Mouse (Mus musculus): ENCODE results near the gene Cenpu. TPM values are rescaled to one million over a fixed set of nuclear protein-coding genes. Genes with fewer than 3 reads are reported as not detected.
A peak's percentile ranks its signal among the peaks of the same experiment; 100 is the strongest.

Gene Cenpu
- polyA plus RNA-seq, 1 experiment: 20.9 TPM

- TF ChIP-seq GATA1 (IDR thresholded peaks at IDR 0.05; ENCODE audit: low read length): no peak
Observed at GRCm38 (mm10) chr8:46573446-46573845, 21.6 kb downstream of the Cenpu start.

- no peak for TF ChIP-seq GATA1 (IDR thresholded peaks at IDR 0.05; ENCODE audit: low read length)
Observed at GRCm38 (mm10) chr8:46573964-46574363, 22.1 kb downstream of the Cenpu start.

GRCm38 (mm10) chr8:46578794-46579193 is 27.0 kb downstream of the Cenpu start:
- no peak for TF ChIP-seq GATA1 (IDR thresholded peaks at IDR 0.05; ENCODE audit: low read length)

- TF ChIP-seq GATA1 (IDR thresholded peaks at IDR 0.05; ENCODE audit: low read length): no peak
Observed at GRCm38 (mm10) chr8:46585576-46585975, 33.7 kb downstream of the Cenpu start.

GRCm38 (mm10) chr8:46587911-46588310 is 36.1 kb downstream of the Cenpu start:
- TF ChIP-seq GATA1 (IDR thresholded peaks at IDR 0.05; ENCODE audit: low read length): peak; percentile 93

- TF ChIP-seq GATA1 (IDR thresholded peaks at IDR 0.05; ENCODE audit: low read length): peak; percentile 76
Observed at GRCm38 (mm10) chr8:46588663-46589062, 36.8 kb downstream of the Cenpu start.

GRCm38 (mm10) chr8:46593067-46593466 is 41.2 kb downstream of the Cenpu start:
- no peak for TF ChIP-seq GATA1 (IDR thresholded peaks at IDR 0.05; ENCODE audit: low read length)

- TF ChIP-seq GATA1 (IDR thresholded peaks at IDR 0.05; ENCODE audit: low read length): no peak
Observed at GRCm38 (mm10) chr8:46593772-46594171, 41.9 kb downstream of the Cenpu start.

- no peak for TF ChIP-seq GATA1 (IDR thresholded peaks at IDR 0.05; ENCODE audit: low read length)
Observed at GRCm38 (mm10) chr8:46595593-46595992, 43.8 kb downstream of the Cenpu start.

GRCm38 (mm10) chr8:46596530-46596929 is 44.7 kb downstream of the Cenpu start:
- no peak for TF ChIP-seq GATA1 (IDR thresholded peaks at IDR 0.05; ENCODE audit: low read length)

GRCm38 (mm10) chr8:46597411-46597810 is 45.6 kb downstream of the Cenpu start:
- TF ChIP-seq GATA1 (IDR thresholded peaks at IDR 0.05; ENCODE audit: low read length): no peak

- TF ChIP-seq GATA1 (IDR thresholded peaks at IDR 0.05; ENCODE audit: low read length): no peak
Observed at GRCm38 (mm10) chr8:46598114-46598513, 46.3 kb downstream of the Cenpu start.

- TF ChIP-seq GATA1 (IDR thresholded peaks at IDR 0.05; ENCODE audit: low read length): no peak
Observed at GRCm38 (mm10) chr8:46598753-46599152, 46.9 kb downstream of the Cenpu start.

- no peak for TF ChIP-seq GATA1 (IDR thresholded peaks at IDR 0.05; ENCODE audit: low read length)
Observed at GRCm38 (mm10) chr8:46599314-46599904, 47.6 kb downstream of the Cenpu start.

- TF ChIP-seq GATA1 (IDR thresholded peaks at IDR 0.05; ENCODE audit: low read length): no peak
Observed at GRCm38 (mm10) chr8:46600959-46601707, 49.3 kb downstream of the Cenpu start.

GRCm38 (mm10) chr8:46603587-46603986 is 51.8 kb downstream of the Cenpu start:
- no peak for TF ChIP-seq GATA1 (IDR thresholded peaks at IDR 0.05; ENCODE audit: low read length)

GRCm38 (mm10) chr8:46606930-46607329 is 55.1 kb downstream of the Cenpu start:
- TF ChIP-seq GATA1 (IDR thresholded peaks at IDR 0.05; ENCODE audit: low read length): no peak
